Mouse (Mus musculus): ENCODE measurements around the gene Mcemp1.

GRCm38 (mm10) chr8:3676993-3677579 is 11.5 kb downstream of the Mcemp1 start:
- TF ChIP-seq CTCF (conservative IDR thresholded peaks at IDR 0.05; ENCODE audit: insufficient read depth, insufficient read length, low read depth, low read length) (no peak), POLR2A (IDR thresholded peaks at IDR 0.05; ENCODE audit: low read depth, low read length) (no peak)

All from kidney, adult 2 months (tissue).